Mouse (Mus musculus) neural tube, embryonic 15.5 days (tissue): ENCODE measurements around the gene Fam222a. TPM values are rescaled to one million over a fixed set of nuclear protein-coding genes. Genes with fewer than 3 reads are reported as not detected.

ENCODE experiments used
- ATAC-seq: fragments of 200-750 bp; cut with Nextera tagmentation; 2 replicates; pipeline ENCODE4 v1.8.0; 2017; ENCODE audit warnings: mild to moderate bottlenecking, moderate TSS enrichment, moderate library complexity; ENCODE audit not compliant: low FRiP score
- H3K27ac ChIP-seq: fragments of 300-500 bp; sonication (generic); replicated peaks from 2 replicates; pipeline ENCODE4 v1.5.1; 2015; ENCODE audit warnings: mild to moderate bottlenecking, inconsistent platforms
- H3K27me3 ChIP-seq: fragments of 300-500 bp; sonication (generic); replicated peaks from 2 replicates; pipeline ENCODE4 v1.6.1; 2015; ENCODE audit warnings: inconsistent platforms
- H3K36me3 ChIP-seq: fragments of 300-500 bp; sonication (generic); 2 replicates; pipeline ENCODE4 v1.6.1; 2015; ENCODE audit warnings: inconsistent platforms
- H3K4me1 ChIP-seq: fragments of 300-500 bp; sonication (generic); 2 replicates; pipeline ENCODE4 v1.6.1; 2015; ENCODE audit warnings: inconsistent platforms
- H3K4me2 ChIP-seq: fragments of 300-500 bp; sonication (generic); 2 replicates; pipeline ENCODE4 v1.6.1; 2015; ENCODE audit warnings: inconsistent platforms, mild to moderate bottlenecking, moderate library complexity
- H3K4me3 ChIP-seq: fragments of 300-500 bp; sonication (generic); replicated peaks from 2 replicates; pipeline ENCODE4 v1.5.1; 2015; ENCODE audit warnings: mild to moderate bottlenecking, inconsistent platforms
- H3K9ac ChIP-seq: fragments of 300-500 bp; sonication (generic); replicated peaks from 2 replicates; pipeline ENCODE4 v1.6.1; 2015; ENCODE audit warnings: mild to moderate bottlenecking, inconsistent platforms
- H3K9me3 ChIP-seq: fragments of 300-500 bp; sonication (generic); replicated peaks from 2 replicates; pipeline ENCODE4 v1.6.1; 2016; ENCODE audit warnings: inconsistent platforms
- WGBS: fragments of 180-500 bp; shearing (Covaris S2); methylation state at CpG from one replicate; pipeline ENCODE4 v1.1.7; 2015; ENCODE audit warnings: mixed read lengths; 5-methylcytosine and 5-hydroxymethylcytosine counted together
- polyA plus RNA-seq: library from polyadenylated mRNA; unstranded; fragments of >200 nt; fragmentation: Nextera tagmentation; extraction: Ambion mirVana; gene quantifications from 2 replicates; pipeline ENCODE4 v1.2.1, GENCODE M21; 2015

The Fam222a gene
- polyA plus RNA-seq, 1 experiment from 2014 or later: 4.7 TPM

DNA sequence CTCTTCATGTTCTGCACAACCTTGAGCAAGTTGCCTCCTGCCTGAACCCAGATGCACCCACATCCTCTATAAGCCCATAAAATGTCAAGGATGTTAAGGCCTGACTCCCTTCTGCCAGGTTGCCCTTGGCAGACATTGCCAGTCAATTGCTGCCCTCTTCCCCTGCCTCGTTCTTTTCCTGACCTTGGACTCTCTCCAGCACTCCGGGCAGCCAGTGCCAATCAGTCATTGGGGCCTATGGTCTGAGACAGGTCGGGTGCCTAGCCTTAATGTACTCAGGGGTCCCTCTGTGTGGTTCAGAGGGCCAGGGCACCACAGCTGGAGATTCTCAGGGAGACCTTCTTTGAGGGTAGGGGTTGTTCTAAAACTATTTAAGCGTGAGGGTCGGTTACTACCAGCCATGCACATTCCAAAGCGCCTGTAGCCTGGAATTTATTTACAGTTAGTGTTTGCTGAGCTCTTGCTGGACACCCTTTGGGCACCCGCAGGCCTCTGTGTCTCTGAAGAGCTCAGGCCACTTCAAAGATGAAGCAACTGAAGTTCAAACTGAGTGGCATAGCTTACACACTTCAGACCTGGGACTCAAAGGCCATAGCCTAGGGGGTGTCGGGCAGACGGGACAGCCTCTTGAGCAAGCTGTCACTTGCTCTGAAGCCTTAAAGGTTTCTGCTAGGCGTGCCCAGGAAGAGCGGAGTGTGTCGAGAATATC is 6.3 kb downstream of the Fam222a start:
- H3K27me3 ChIP-seq: no peaks in the 10 kb centered on the region
- no peak overlapping the region for H3K27ac ChIP-seq
- H3K4me3 ChIP-seq: no peak overlapping the region
- H3K9ac ChIP-seq: no peak overlapping the region; the same call in 1 of the 2 replicates
- H3K9me3 ChIP-seq: no peaks in the 10 kb centered on the region
- ATAC-seq: no peak
- H3K4me1 ChIP-seq: peaks cover 95% of the 10 kb centered on the region
- 47% methylated on average over 12 of the region's 12 CpGs for WGBS
- H3K4me2 ChIP-seq: peak overlapping the region; percentile 43
- H3K36me3 ChIP-seq: no peaks in the 10 kb centered on the region

GRCm38 (mm10) chr5:114575010-114575409 is 7.2 kb downstream of the Fam222a start:
- ATAC-seq: no peak
- peak overlapping the region; percentile 58; the same call in 1 of the 2 replicates for H3K27ac ChIP-seq
- peaks cover 95% of the 10 kb centered on the region for H3K4me1 ChIP-seq
- no peaks in the 10 kb centered on the region for H3K36me3 ChIP-seq
- H3K4me2 ChIP-seq: peak overlapping the region; percentile 43
- no peaks in the 10 kb centered on the region for H3K9me3 ChIP-seq
- peak overlapping the region; percentile 21; the same call in 1 of the 2 replicates for H3K9ac ChIP-seq
- WGBS: 13% methylated on average over 11 of the region's 11 CpGs
- no peaks in the 10 kb centered on the region for H3K27me3 ChIP-seq
- no peak overlapping the region for H3K4me3 ChIP-seq

GRCm38 (mm10) chr5:114575530-114575929 is 7.7 kb downstream of the Fam222a start:
- H3K27ac ChIP-seq: peak overlapping the region; percentile 58; the same call in 1 of the 2 replicates
- ATAC-seq: no peak

DNA sequence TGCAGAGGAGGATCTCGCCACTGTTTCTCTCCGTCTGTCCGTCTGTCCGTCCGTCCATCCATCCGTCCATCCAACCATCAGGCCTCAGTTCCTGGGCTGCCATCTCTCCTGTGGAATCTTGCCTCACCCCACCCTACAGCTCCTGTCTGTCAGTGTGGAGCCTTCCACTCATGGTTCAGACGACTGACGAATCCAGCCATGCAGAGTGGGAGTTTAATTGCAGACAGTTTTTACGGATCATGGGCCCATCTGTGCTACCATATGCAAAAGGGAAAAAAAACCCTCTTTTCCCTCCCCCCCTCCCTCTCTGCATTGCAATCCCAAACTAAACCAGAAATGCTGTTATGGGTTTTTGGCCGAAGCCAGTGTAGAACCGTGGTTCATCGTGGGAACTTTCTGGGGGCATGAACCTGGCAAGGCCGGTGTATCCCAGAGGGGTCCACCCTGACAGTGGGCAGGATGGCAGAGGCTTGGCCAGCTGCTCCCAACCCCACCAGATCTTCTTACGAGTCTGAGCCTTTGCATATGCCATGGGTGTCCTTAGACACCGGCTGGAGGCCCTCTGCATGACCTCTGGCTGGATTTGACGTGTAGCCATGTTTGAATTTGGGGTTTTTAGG is 8.3 kb downstream of the Fam222a start:
- H3K9ac ChIP-seq: no peak overlapping the region
- no peak for ATAC-seq
- no peak overlapping the region for H3K4me3 ChIP-seq
- 64% methylated on average over 16 of the region's 16 CpGs for WGBS
- peaks cover 92% of the 10 kb centered on the region for H3K4me1 ChIP-seq
- H3K27me3 ChIP-seq: no peaks in the 10 kb centered on the region
- H3K4me2 ChIP-seq: peak overlapping the region; percentile 43
- no peaks in the 10 kb centered on the region for H3K9me3 ChIP-seq
- peak overlapping the region; percentile 58; the same call in 1 of the 2 replicates for H3K27ac ChIP-seq
- no peaks in the 10 kb centered on the region for H3K36me3 ChIP-seq

More at GRCm38 (mm10) chr5:114575530-114575929, 7.7 kb downstream of the Fam222a start:
- Histone ChIP-seq H3K27me3 (no peaks in the 10 kb centered on the region), H3K36me3 (no peaks in the 10 kb centered on the region), H3K4me2 (peak overlapping the region; percentile 43), H3K4me1 (peaks cover 94% of the 10 kb centered on the region), H3K4me3 (no peak overlapping the region), H3K9me3 (no peaks in the 10 kb centered on the region), H3K9ac (no peak overlapping the region)
- 52% methylated on average over 7 of the region's 7 CpGs for WGBS

DNA sequence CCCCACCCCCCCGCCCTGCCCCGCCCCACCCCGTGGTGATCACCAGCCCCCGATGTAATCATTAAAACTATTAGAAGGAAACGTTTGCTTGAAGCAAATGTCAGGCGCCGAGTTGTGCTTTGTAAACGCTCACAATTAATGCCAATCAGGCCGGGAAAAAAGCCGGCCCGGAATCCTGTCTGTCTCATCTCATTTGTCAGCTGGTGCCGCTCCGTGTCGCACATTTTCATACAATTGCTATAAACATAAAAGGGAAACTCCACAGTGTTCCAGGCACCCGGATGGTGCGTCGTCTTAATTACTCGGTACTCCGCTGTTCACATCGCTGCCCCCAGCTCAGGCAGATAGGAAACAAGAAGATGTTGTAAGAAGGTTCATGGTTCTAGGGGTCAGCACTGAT is 10.5 kb downstream of the Fam222a start:
- Histone ChIP-seq H3K4me2 (no peak overlapping the region; the same call in 1 of the 2 replicates), H3K27ac (0 out of 2 replicates have a peak overlapping the region, but pooled peaks have one; percentile 23), H3K36me3 (no peaks in the 10 kb centered on the region), H3K4me3 (no peak overlapping the region), H3K9ac (no peak overlapping the region), H3K9me3 (no peaks in the 10 kb centered on the region), H3K27me3 (no peaks in the 10 kb centered on the region), H3K4me1 (peaks cover 82% of the 10 kb centered on the region)
- no peak for ATAC-seq
- whole genome bisulfite sequencing: 22% methylated on average over 20 of the region's 20 CpGs

- peaks cover 82% of the 10 kb centered on the region for H3K4me1 ChIP-seq
- H3K36me3 ChIP-seq: no peaks in the 10 kb centered on the region
- H3K27ac ChIP-seq: no peak overlapping the region; the same call in 1 of the 2 replicates
- H3K4me3 ChIP-seq: no peak overlapping the region
- no peaks in the 10 kb centered on the region for H3K27me3 ChIP-seq
- no peaks in the 10 kb centered on the region for H3K9me3 ChIP-seq
- ATAC-seq: no peak
- H3K9ac ChIP-seq: no peak overlapping the region
- 54% methylated on average over 8 of the region's 8 CpGs for WGBS
- no peak overlapping the region for H3K4me2 ChIP-seq
Measured at GRCm38 (mm10) chr5:114579714-114580357, 12.0 kb downstream of the Fam222a start.

DNA sequence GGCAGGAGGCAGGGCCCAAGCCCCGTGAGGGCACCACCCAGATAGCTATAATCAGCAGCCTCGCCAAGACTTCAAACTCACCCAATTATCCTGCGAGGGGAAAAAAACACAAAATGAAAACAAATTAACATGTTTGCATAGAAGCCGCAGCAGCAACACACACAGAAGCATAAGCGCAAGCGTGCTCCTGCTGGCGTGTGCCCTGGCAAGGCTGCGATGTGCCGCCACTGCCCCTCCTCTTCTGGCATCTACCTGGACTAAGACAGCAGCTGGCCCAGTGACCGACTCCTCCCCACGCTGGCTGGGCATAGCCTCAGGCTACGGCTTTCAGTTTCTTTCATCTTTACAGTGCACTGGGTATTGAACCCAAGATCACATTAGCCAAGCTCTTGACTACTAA is 13.7 kb downstream of the Fam222a start:
- Histone ChIP-seq H3K4me2 (0 out of 2 replicates have a peak overlapping the region, but pooled peaks have one; percentile 5), H3K9me3 (no peaks in the 10 kb centered on the region), H3K9ac (peak overlapping the region; percentile 26; the same call in 1 of the 2 replicates), H3K4me3 (no peak overlapping the region), H3K4me1 (peaks cover 81% of the 10 kb centered on the region), H3K27me3 (no peaks in the 10 kb centered on the region), H3K27ac (peak overlapping the region; percentile 39), H3K36me3 (no peaks in the 10 kb centered on the region)
- WGBS: 43% methylated on average over 12 of the region's 12 CpGs
- ATAC-seq: no peak

DNA sequence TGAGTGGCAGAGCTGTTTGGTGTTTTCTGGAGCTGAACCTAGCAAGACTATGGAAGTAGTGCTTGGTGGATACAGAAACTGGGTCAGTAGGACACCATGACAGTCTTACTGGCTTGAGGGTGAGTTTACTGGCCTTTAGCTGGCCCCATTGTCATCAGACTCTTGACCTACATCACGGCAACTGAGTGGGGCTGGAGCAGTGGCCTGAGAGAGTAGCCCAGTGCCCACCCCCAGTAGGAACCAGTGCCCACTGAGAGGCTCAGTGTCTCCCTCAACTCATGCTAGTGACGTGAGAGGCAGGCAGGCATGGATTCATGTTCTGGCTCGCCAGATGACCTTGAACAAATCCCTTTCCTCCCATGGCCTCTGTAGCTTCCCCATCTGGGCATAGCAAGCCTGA is 15.2 kb downstream of the Fam222a start:
- 79% methylated on average over 3 of the region's 3 CpGs for WGBS
- ATAC-seq: no peak
- H3K9ac ChIP-seq: no peak overlapping the region
- H3K27ac ChIP-seq: no peak overlapping the region
- H3K9me3 ChIP-seq: no peaks in the 10 kb centered on the region
- no peaks in the 10 kb centered on the region for H3K36me3 ChIP-seq
- H3K4me2 ChIP-seq: no peak overlapping the region
- H3K4me1 ChIP-seq: peaks cover 76% of the 10 kb centered on the region
- H3K27me3 ChIP-seq: no peaks in the 10 kb centered on the region
- H3K4me3 ChIP-seq: no peak overlapping the region

DNA sequence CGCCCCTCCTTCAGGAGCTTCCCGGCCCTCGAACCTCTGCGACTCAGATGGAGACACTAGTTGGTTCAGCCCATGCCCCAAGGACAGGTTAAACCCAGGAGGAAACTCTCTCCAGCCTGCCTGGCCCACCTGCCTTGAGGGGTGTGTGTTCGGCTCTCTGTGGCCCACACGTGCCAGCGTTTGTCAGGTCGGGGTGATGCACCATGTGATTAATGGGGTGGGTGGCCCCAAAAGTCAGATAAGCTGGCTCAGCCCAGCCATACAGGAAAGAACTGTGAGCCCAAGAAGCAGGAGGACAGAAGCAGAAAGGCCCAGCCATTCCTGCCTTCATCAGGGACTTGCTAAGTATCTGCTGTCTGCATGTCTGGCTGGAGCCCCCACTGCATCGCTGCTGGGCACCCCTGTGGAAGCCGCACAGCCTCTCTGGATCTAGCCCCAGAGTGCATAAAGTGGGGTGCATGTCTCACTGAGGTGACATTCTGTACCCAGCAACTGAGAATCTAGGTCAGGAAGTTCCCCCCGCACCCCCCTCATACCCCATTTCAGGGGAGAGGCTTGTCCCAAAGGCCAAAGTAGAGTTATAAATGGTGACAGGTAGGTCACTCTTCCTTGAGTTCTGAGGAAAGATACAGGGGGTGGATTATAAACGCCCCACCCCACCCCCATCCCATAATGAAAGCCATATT is 15.8 kb downstream of the Fam222a start:
- H3K4me1 ChIP-seq: peaks cover 76% of the 10 kb centered on the region

DNA sequence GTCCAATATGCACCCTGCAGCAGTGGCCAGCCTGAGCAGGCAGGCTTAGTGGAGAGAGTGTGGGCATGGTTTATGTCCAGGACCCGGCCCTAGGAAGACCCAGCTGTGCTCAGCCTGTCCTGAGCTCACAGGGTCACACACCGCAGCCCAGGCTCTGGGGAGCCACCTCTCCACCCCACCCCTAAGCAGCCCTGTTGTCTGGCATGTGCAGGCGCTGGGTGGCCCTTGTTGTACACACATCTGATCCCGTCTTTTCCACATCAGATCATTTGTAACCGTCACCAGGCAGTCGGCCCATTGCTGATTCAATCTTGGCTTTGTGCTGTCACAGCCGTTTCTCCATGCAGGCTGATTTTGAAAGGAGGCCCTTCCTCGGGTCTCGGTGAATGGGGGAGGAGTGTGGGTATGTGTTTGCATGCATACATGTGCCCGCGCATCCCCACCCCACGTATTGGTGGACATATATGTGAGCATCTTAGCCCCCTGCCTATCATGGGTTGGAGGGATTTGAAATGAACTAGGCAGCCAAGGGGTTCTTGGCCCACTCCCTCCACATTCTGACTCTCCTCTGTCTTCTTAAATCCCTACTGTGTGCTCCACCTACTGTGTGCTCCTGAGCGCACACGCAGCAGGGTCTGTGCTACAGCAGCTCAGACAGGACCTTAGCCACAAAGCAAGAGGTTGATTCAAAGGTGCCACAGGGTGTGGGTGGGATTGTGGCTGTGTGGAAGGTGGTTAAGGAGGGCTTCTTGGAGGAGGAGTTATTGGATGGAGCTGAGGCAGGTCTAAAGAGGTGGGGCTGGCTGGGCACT is 16.7 kb downstream of the Fam222a start:
- no peak overlapping the region for H3K4me2 ChIP-seq
- H3K4me3 ChIP-seq: no peak overlapping the region
- no peak for ATAC-seq
- no peak overlapping the region; the same call in 1 of the 2 replicates for H3K27ac ChIP-seq
- no peaks in the 10 kb centered on the region for H3K9me3 ChIP-seq
- no peak overlapping the region for H3K9ac ChIP-seq
- H3K4me1 ChIP-seq: peaks cover 78% of the 10 kb centered on the region
- H3K27me3 ChIP-seq: no peaks in the 10 kb centered on the region
- WGBS: 32% methylated on average over 14 of the region's 14 CpGs
- H3K36me3 ChIP-seq: no peaks in the 10 kb centered on the region

More for the DNA sequence above, 15.8 kb downstream of the Fam222a start:
- Histone ChIP-seq H3K36me3 (no peaks in the 10 kb centered on the region), H3K4me3 (no peak overlapping the region), H3K9ac (no peak overlapping the region), H3K27ac (no peak overlapping the region), H3K4me2 (no peak overlapping the region), H3K9me3 (no peaks in the 10 kb centered on the region), H3K27me3 (no peaks in the 10 kb centered on the region)
- no peak for ATAC-seq
- WGBS: 74% methylated on average over 12 of the region's 12 CpGs

DNA sequence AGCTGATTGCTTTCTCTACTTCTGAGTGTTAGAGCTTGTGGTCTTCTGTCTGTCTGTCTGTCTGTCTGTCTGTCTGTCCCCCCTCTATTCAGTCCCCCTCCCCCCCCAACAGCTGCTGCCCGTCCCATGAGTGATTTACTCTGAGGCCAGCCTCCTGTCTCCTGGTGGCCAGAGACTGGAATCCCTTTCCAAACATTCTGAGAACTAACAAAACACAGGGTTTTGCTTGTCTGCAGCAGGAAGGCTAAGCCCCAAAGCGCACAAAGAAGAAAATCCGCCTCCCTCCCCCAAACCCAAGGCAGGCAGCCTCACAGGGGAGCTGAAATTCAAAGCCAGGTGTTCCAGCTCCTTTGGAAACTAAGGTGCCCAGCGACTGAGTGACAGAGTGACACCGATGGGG is 17.9 kb downstream of the Fam222a start:
- H3K36me3 ChIP-seq: no peaks in the 10 kb centered on the region
- no peak for ATAC-seq
- no peak overlapping the region for H3K4me3 ChIP-seq
- whole genome bisulfite sequencing: 14% methylated on average over 5 of the region's 5 CpGs
- no peak overlapping the region for H3K9ac ChIP-seq
- H3K27me3 ChIP-seq: no peaks in the 10 kb centered on the region
- no peak overlapping the region for H3K27ac ChIP-seq
- H3K9me3 ChIP-seq: no peaks in the 10 kb centered on the region
- H3K4me2 ChIP-seq: no peak overlapping the region
- peaks cover 83% of the 10 kb centered on the region for H3K4me1 ChIP-seq
